ENCODE assay signal across 8 mouse cellular contexts in the genomic region with DNA sequence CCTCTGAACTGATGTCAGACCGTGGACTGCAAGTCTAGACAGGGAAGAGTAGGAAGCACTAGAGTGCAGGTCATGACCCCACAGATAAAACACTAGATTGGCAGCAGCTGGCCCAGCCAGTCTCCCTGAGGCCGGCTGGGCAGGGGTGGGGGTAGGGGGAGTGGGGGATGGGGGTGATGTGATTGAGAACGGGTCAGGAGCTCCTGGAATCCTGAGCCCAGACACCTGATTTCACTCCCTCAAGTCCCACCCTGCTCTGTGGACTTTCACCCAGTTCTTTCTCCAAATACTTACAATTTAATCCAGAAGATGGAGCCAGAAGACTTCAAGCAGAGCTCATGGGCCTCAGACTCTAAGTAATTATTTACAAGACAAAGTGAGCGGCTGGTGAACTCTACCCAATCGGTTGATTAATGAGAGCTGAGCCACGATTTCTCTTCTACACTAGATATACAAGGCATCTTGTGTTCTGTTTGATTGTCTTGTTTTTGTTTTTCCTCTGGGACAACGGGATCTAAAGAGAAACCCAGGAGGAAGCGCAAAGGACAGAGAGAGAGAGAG. TPM values are rescaled to one million over a fixed set of nuclear protein-coding genes. Genes with fewer than 3 reads are reported as not detected.
DNase-seq lines count a peak whose midpoint lies in the region; ATAC-seq and TF ChIP-seq lines count a peak whose summit lies in the region.

No protein-coding gene starts in this region.

- H3K4me2 ChIP-seq in forebrain, embryonic 12.5 days = no peak overlapping the region
- no peak overlapping the region for H3K4me2 ChIP-seq in forebrain, embryonic 15.5 days (replicated peaks)
- H3K4me2 ChIP-seq in intestine, embryonic 15.5 days (replicated peaks) = peak overlapping the region; percentile 24
- no peak overlapping the region for H3K4me2 ChIP-seq in lung, postnatal 0 days (replicated peaks; ENCODE audit: low read depth, low read length)

- no peaks in the 10 kb centered on the region for H3K9me3 ChIP-seq in forebrain, embryonic 12.5 days
- no peaks in the 10 kb centered on the region for H3K9me3 ChIP-seq in forebrain, embryonic 15.5 days
- H3K9me3 ChIP-seq in intestine, embryonic 15.5 days = no peaks in the 10 kb centered on the region
- H3K9me3 ChIP-seq in lung, postnatal 0 days (ENCODE audit: low read length) = no peaks in the 10 kb centered on the region

- peak; percentile 60 for ATAC-seq in forebrain, embryonic 12.5 days (ENCODE audit: low FRiP score)
- ATAC-seq in forebrain, embryonic 15.5 days (replicated peaks) = no peak
- ATAC-seq in intestine, embryonic 15.5 days = peak; percentile 84
- ATAC-seq in lung, postnatal 0 days = peak; percentile 64

- 14% methylated on average over 8 of the region's 8 CpGs for WGBS in forebrain, embryonic 12.5 days
- 10% methylated on average over 8 of the region's 8 CpGs for WGBS in forebrain, embryonic 15.5 days
- 5% methylated on average over 8 of the region's 8 CpGs for WGBS in intestine, embryonic 15.5 days
- 12% methylated on average over 8 of the region's 8 CpGs for WGBS in lung, postnatal 0 days
- WGBS in cerebellum, adult 2 months = 24% methylated on average over 8 of the region's 8 CpGs

- 0 out of 2 replicates have a peak, but pooled peaks cover 4% of the 10 kb centered on the region for H3K27me3 ChIP-seq in forebrain, embryonic 12.5 days
- H3K27me3 ChIP-seq in forebrain, embryonic 15.5 days = no peaks in the 10 kb centered on the region
- no peaks in the 10 kb centered on the region for H3K27me3 ChIP-seq in intestine, embryonic 15.5 days (replicated peaks)
- no peaks in the 10 kb centered on the region for H3K27me3 ChIP-seq in lung, postnatal 0 days (replicated peaks; ENCODE audit: insufficient read depth, low read length)
- no peaks in the 10 kb centered on the region for H3K27me3 ChIP-seq in cerebellum, adult 2 months (ENCODE audit: control insufficient read depth, insufficient read depth, low read length)

- H3K27ac ChIP-seq in forebrain, embryonic 12.5 days = no peak overlapping the region
- H3K27ac ChIP-seq in forebrain, embryonic 15.5 days (replicated peaks) = no peak overlapping the region
- H3K27ac ChIP-seq in intestine, embryonic 15.5 days = no peak overlapping the region
- H3K27ac ChIP-seq in lung, postnatal 0 days (ENCODE audit: low read length) = no peak overlapping the region
- H3K27ac ChIP-seq in cerebellum, adult 2 months (ENCODE audit: insufficient read depth, low read length) = no peak overlapping the region

- peak; percentile 70 for TF ChIP-seq CTCF in lung, postnatal 0 days (IDR thresholded peaks at IDR 0.05)
- no peak; the same call in 1 of the 2 replicates for TF ChIP-seq CTCF in cerebellum, adult 2 months (IDR thresholded peaks at IDR 0.05; ENCODE audit: borderline replicate concordance, insufficient read depth, low read depth, low read length)

- no peaks in the 10 kb centered on the region for H3K36me3 ChIP-seq in forebrain, embryonic 12.5 days (replicated peaks)
- H3K36me3 ChIP-seq in forebrain, embryonic 15.5 days = no peaks in the 10 kb centered on the region
- H3K36me3 ChIP-seq in intestine, embryonic 15.5 days = no peaks in the 10 kb centered on the region
- no peaks in the 10 kb centered on the region for H3K36me3 ChIP-seq in lung, postnatal 0 days (ENCODE audit: insufficient read depth, low read length)

- DNase-seq in embryo, embryonic 10.5 days (ENCODE audit: low spot score) = peak; percentile 83
- DNase-seq in lung, postnatal 0 days (ENCODE audit: low spot score) = peak; percentile 90
- peak; percentile 88 for DNase-seq in yolk sac, embryonic 10.5 days (ENCODE audit: low spot score)
- DNase-seq in adrenal gland, adult 18-20 months (ENCODE audit: low spot score in 2 of 2) = no peak
- DNase-seq in cerebellum, adult 2 months = no peak

- peaks cover 9% of the 10 kb centered on the region; the same call in 1 of the 2 replicates for H3K4me1 ChIP-seq in forebrain, embryonic 12.5 days
- H3K4me1 ChIP-seq in forebrain, embryonic 15.5 days = no peaks in the 10 kb centered on the region
- H3K4me1 ChIP-seq in intestine, embryonic 15.5 days (replicated peaks) = peaks cover 4% of the 10 kb centered on the region; the same call in 1 of the 2 replicates
- no peaks in the 10 kb centered on the region; the same call in 1 of the 2 replicates for H3K4me1 ChIP-seq in lung, postnatal 0 days (ENCODE audit: insufficient read depth, low read depth, low read length)
- no peaks in the 10 kb centered on the region for H3K4me1 ChIP-seq in cerebellum, adult 2 months (ENCODE audit: control insufficient read depth, insufficient read depth, low read length)

- no peak for TF ChIP-seq EP300 in lung, postnatal 0 days (IDR thresholded peaks at IDR 0.05)

- TF ChIP-seq POLR2A in cerebellum, adult 2 months (IDR thresholded peaks at IDR 0.05; ENCODE audit: borderline replicate concordance, insufficient read depth, low read length) = no peak

- no peak overlapping the region for H3K4me3 ChIP-seq in forebrain, embryonic 12.5 days (replicated peaks)
- H3K4me3 ChIP-seq in forebrain, embryonic 15.5 days = no peak overlapping the region
- H3K4me3 ChIP-seq in intestine, embryonic 15.5 days (replicated peaks) = no peak overlapping the region
- no peak overlapping the region for H3K4me3 ChIP-seq in lung, postnatal 0 days (ENCODE audit: low read depth, low read length)
- no peak overlapping the region for H3K4me3 ChIP-seq in cerebellum, adult 2 months (replicated peaks; ENCODE audit: insufficient read depth, low read depth, low read length)

- no peak overlapping the region for H3K9ac ChIP-seq in forebrain, embryonic 12.5 days
- no peak overlapping the region for H3K9ac ChIP-seq in forebrain, embryonic 15.5 days (replicated peaks)
- H3K9ac ChIP-seq in intestine, embryonic 15.5 days = no peak overlapping the region
- no peak overlapping the region for H3K9ac ChIP-seq in lung, postnatal 0 days (replicated peaks; ENCODE audit: low read depth)

RNA-seq across cellular contexts. Expression of a gene that starts 7.7 kb away (rescaled TPM):
- 0.53 and 0.97 TPM in 2 replicates for polyA plus RNA-seq in forebrain, embryonic 12.5 days (2016; fragmentation: Nextera tagmentation; extraction: Ambion mirVana)
- polyA plus RNA-seq in forebrain, embryonic 15.5 days (2015; fragmentation: Nextera tagmentation; extraction: Ambion mirVana) = 0.75 and 1.1 TPM in 2 replicates
- 42.5 and 45.3 TPM in 2 replicates for polyA plus RNA-seq in intestine, embryonic 15.5 days (2015; fragmentation: Nextera tagmentation; extraction: Ambion mirVana)
- 45.4 and 48.7 TPM in 2 replicates for polyA plus RNA-seq in lung, postnatal 0 days (2015; fragmentation: Nextera tagmentation; extraction: Ambion mirVana)
- 10 to 100 TPM; 20.3 to 24.1 TPM for total RNA-seq in adrenal gland, adult 18-20 months (2021)
- 0.51 and 0.52 TPM in 2 replicates for polyA plus RNA-seq in cerebellum, adult 2 months (2012; rRNA removed)

Comparison
In these comparisons a context has a peak if more than half of its experiments do, and no peak if none do; other contexts are left out.
1. DNase-seq: peak in embryo, embryonic 10.5 days (single experiment), lung, postnatal 0 days (single experiment) and yolk sac, embryonic 10.5 days (single experiment); none in adrenal gland, adult 18-20 months (0 of 2) and cerebellum, adult 2 months (0 of 2).
2. RNA of a gene that starts 7.7 kb away (polyA plus RNA-seq): 45.4 to 48.7 TPM in lung, postnatal 0 days and 42.5 to 45.3 TPM in intestine, embryonic 15.5 days; 0.53 to 0.97 TPM in forebrain, embryonic 12.5 days, 0.75 to 1.1 TPM in forebrain, embryonic 15.5 days and 0.51 to 0.52 TPM in cerebellum, adult 2 months; every median in the first group is over 10 times any median in the second.